Mouse (Mus musculus): Measurements from ENCODE around the gene Cacfd1. TPM values are rescaled to one million over a fixed set of nuclear protein-coding genes. Genes with fewer than 3 reads are reported as not detected.
A peak's percentile ranks its signal among the peaks of the same experiment; 100 is the strongest.

The Cacfd1 gene
- polyA plus RNA-seq, 1 experiment from 2014 or later = 58.7 TPM

DNA sequence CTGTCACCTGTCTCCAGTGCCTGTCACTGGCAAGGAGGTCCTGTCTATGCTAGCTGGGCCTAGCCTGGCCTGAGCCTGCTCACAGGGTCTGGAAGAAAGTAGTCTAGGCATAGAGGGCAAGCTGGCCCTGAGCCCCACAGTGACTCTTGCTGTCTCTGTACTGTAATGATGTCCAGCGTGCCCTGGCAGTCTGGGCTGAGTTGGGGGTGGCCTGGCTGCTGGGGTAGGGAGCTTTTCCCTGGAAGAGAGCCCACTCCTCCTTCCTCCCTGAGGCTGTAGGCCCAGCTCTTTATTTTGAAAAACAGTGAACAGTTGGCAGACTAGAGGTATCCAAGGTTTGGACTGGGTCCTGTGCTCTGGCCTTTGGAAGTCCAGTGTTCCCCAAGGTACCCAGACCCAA lies 11.4 kb downstream of the Cacfd1 start:
- Histone ChIP-seq H3K9me3 (replicated peaks; ENCODE audit: control insufficient read depth, low read length) (no peaks in the 10 kb centered on the region), H3K27me3 (replicated peaks; ENCODE audit: control insufficient read depth, insufficient read depth, low read length) (no peaks in the 10 kb centered on the region), H3K4me3 (ENCODE audit: low read depth, low read length) (no peak overlapping the region), H3K9ac (ENCODE audit: low read length) (no peak overlapping the region), H3K4me2 (ENCODE audit: low read length) (no peak overlapping the region), H3K4me1 (ENCODE audit: control insufficient read depth, insufficient read depth, low read length) (no peaks in the 10 kb centered on the region), H3K27ac (ENCODE audit: low read depth, low read length) (no peak overlapping the region), H3K36me3 (ENCODE audit: control insufficient read depth, insufficient read depth, low read length) (peaks cover 48% of the 10 kb centered on the region)
- WGBS = 84% methylated on average over 1 of the region's 1 CpGs
- DNase-seq (ENCODE audit: low spot score) (no peak), ATAC-seq (no peak)

DNA sequence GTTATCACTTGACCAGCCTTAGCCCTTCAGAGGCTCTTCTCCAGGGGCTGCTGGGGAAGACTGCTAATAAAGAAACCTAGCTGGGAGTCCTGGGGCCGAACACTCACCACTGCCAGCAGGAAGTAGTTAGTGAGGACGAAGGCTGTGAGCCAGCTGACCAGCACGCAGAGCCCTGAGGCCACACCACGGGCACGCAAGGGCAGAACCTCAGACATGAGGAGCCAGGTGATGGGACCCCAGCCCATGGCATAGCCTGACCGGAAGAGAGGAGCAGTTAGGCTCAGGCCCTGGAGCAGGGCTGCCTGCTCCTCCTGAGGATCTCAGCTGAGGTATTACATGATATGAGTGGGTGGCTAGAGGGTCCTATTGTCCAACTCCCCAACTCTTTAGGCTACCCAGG lies 12.9 kb downstream of the Cacfd1 start:
- Histone ChIP-seq H3K9me3 (replicated peaks; ENCODE audit: control insufficient read depth, low read length) (no peaks in the 10 kb centered on the region), H3K4me2 (ENCODE audit: low read length) (no peak overlapping the region), H3K27me3 (replicated peaks; ENCODE audit: control insufficient read depth, insufficient read depth, low read length) (no peaks in the 10 kb centered on the region), H3K4me1 (ENCODE audit: control insufficient read depth, insufficient read depth, low read length) (no peaks in the 10 kb centered on the region), H3K27ac (ENCODE audit: low read depth, low read length) (no peak overlapping the region), H3K9ac (ENCODE audit: low read length) (no peak overlapping the region), H3K36me3 (ENCODE audit: control insufficient read depth, insufficient read depth, low read length) (peaks cover 33% of the 10 kb centered on the region), H3K4me3 (ENCODE audit: low read depth, low read length) (no peak overlapping the region)
- WGBS = 79% methylated on average over 6 of the region's 6 CpGs
- ATAC-seq (no peak), DNase-seq (ENCODE audit: low spot score) (no peak)

DNA sequence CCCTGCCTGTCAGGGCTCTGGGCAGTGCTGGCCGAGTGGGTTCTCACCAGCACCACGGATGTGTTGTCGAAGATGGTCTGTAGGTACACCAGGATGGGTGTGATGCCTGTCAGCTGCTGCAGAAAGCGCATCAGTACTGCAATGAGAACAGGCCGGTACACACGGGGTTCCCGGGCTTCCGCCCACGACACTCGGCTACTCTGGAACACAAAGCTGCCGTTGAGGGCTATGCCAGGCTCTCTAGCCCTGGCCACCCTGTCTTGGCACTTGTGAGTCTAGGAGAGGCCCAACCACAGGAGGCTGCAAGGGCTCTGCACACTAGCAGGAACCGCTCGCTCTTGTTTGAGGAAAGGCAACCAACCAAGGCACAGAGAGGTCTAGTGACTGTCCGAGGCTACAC lies 14.4 kb downstream of the Cacfd1 start:
- WGBS = 84% methylated on average over 14 of the region's 14 CpGs
- peaks cover 18% of the 10 kb centered on the region for H3K36me3 ChIP-seq (ENCODE audit: control insufficient read depth, insufficient read depth, low read length)
- no peak overlapping the region for H3K4me3 ChIP-seq (ENCODE audit: low read depth, low read length)
- H3K4me1 ChIP-seq (ENCODE audit: control insufficient read depth, insufficient read depth, low read length) = no peaks in the 10 kb centered on the region
- no peaks in the 10 kb centered on the region for H3K9me3 ChIP-seq (replicated peaks; ENCODE audit: control insufficient read depth, low read length)
- H3K27ac ChIP-seq (ENCODE audit: low read depth, low read length) = no peak overlapping the region
- DNase-seq (ENCODE audit: low spot score) (no peak), ATAC-seq (no peak)
- no peaks in the 10 kb centered on the region for H3K27me3 ChIP-seq (replicated peaks; ENCODE audit: control insufficient read depth, insufficient read depth, low read length)
- no peak overlapping the region for H3K9ac ChIP-seq (ENCODE audit: low read length)
- no peak overlapping the region for H3K4me2 ChIP-seq (ENCODE audit: low read length)

DNA sequence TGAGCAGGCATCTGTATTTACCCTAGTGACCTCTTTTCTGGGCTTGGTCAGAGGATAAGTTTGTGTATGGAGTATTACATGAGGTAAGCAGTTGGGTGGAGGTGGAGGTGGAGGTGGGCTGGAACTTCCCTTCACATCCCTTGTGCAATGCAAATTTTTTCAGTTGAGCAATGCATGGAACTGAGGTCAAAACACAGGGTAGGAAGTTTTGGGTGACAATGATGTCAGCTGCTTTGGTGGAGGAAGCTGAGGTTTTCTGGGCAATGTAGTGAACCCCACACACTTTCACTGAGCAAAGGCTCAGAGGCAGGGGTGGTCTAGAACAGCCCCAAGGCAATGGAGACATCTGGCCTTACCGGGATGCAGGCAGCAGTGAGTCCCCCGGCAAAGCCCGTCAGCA lies 15.8 kb downstream of the Cacfd1 start:
- ATAC-seq (no peak), DNase-seq (ENCODE audit: low spot score) (no peak)
- 0 out of 2 replicates have a peak, but pooled peaks cover 7% of the 10 kb centered on the region for H3K36me3 ChIP-seq (ENCODE audit: control insufficient read depth, insufficient read depth, low read length)
- 86% methylated on average over 3 of the region's 3 CpGs for WGBS
- no peaks in the 10 kb centered on the region for H3K4me1 ChIP-seq (ENCODE audit: control insufficient read depth, insufficient read depth, low read length)
- no peak overlapping the region for H3K27ac ChIP-seq (ENCODE audit: low read depth, low read length)
- no peaks in the 10 kb centered on the region for H3K27me3 ChIP-seq (replicated peaks; ENCODE audit: control insufficient read depth, insufficient read depth, low read length)
- no peak overlapping the region for H3K4me2 ChIP-seq (ENCODE audit: low read length)
- H3K4me3 ChIP-seq (ENCODE audit: low read depth, low read length) = no peak overlapping the region
- no peaks in the 10 kb centered on the region for H3K9me3 ChIP-seq (replicated peaks; ENCODE audit: control insufficient read depth, low read length)
- H3K9ac ChIP-seq (ENCODE audit: low read length) = no peak overlapping the region

DNA sequence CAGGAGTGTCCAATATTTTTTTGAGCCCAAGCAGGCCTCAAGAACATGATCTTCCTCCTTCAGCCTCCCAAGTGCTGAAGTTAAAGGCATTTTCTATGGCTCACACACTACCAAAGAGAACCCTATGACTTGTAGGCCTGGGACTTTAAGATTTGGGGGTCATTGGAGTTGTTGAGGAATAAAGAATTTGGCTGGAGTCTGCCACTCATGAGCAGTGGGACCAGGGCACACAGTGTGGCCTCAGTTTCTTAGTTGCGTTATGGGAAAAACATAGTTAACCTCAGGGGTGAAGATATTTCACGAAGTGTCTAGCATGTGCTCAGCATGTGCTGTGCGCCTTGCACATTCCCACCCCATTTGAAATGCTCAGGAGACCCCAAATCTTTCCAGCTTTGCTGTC lies 16.6 kb downstream of the Cacfd1 start:
- Histone ChIP-seq H3K4me3 (ENCODE audit: low read depth, low read length) (no peak overlapping the region), H3K4me2 (ENCODE audit: low read length) (no peak overlapping the region), H3K4me1 (ENCODE audit: control insufficient read depth, insufficient read depth, low read length) (no peaks in the 10 kb centered on the region), H3K27me3 (replicated peaks; ENCODE audit: control insufficient read depth, insufficient read depth, low read length) (no peaks in the 10 kb centered on the region), H3K36me3 (ENCODE audit: control insufficient read depth, insufficient read depth, low read length) (0 out of 2 replicates have a peak, but pooled peaks cover 4% of the 10 kb centered on the region), H3K9ac (ENCODE audit: low read length) (no peak overlapping the region), H3K27ac (ENCODE audit: low read depth, low read length) (no peak overlapping the region), H3K9me3 (replicated peaks; ENCODE audit: control insufficient read depth, low read length) (no peaks in the 10 kb centered on the region)
- no peak for DNase-seq (ENCODE audit: low spot score)
- 93% methylated on average over 3 of the region's 3 CpGs for WGBS
- no peak for ATAC-seq

DNA sequence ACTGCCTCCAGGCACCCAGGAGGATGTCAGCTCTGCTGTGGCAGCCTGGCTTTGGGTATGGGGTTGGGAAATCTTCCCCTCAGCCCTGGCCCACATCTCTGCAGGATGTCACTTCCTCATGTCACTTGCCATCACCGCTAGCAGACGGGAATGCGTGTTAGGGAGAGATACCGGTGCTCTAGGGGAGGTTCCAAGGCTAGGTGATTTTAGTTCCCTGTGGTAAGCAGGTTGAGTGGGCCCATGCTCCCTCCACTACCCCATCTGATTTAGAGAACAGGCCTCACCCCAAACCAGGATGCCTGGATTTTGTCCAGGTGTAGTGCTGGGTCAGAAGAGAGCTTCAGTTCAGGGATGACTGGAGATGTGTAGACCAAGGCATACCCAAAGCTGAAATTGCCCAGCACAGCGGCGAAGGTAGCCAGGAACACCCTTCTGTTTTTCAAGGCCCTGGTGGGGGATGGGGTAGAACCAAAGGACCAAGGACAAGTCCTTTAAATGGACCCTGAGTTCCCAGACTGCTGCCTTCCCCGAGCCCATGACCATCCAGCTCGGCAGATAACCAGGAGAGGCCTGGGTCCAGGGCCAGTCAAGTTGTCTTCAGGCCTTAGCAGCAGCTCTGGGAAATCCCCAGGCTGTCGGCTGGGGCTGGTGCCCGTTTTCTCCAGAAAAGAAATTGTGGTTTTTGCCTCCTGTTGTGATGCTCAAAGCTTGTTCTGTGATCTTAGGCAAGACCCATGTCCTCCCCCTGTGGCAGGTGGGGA lies 17.3 kb downstream of the Cacfd1 start:
- Histone ChIP-seq H3K4me2 (ENCODE audit: low read length) (peak overlapping the region; percentile 63), H3K27me3 (replicated peaks; ENCODE audit: control insufficient read depth, insufficient read depth, low read length) (no peaks in the 10 kb centered on the region), H3K9ac (ENCODE audit: low read length) (peak overlapping the region; percentile 57), H3K27ac (ENCODE audit: low read depth, low read length) (no peak overlapping the region), H3K4me3 (ENCODE audit: low read depth, low read length) (peak overlapping the region; percentile 27; the same call in 1 of the 2 replicates), H3K36me3 (ENCODE audit: control insufficient read depth, insufficient read depth, low read length) (no peaks in the 10 kb centered on the region), H3K9me3 (replicated peaks; ENCODE audit: control insufficient read depth, low read length) (no peaks in the 10 kb centered on the region), H3K4me1 (ENCODE audit: control insufficient read depth, insufficient read depth, low read length) (no peaks in the 10 kb centered on the region)
- DNase-seq (ENCODE audit: low spot score) = no peak
- no peak for ATAC-seq
- 72% methylated on average over 10 of the region's 10 CpGs for WGBS

DNA sequence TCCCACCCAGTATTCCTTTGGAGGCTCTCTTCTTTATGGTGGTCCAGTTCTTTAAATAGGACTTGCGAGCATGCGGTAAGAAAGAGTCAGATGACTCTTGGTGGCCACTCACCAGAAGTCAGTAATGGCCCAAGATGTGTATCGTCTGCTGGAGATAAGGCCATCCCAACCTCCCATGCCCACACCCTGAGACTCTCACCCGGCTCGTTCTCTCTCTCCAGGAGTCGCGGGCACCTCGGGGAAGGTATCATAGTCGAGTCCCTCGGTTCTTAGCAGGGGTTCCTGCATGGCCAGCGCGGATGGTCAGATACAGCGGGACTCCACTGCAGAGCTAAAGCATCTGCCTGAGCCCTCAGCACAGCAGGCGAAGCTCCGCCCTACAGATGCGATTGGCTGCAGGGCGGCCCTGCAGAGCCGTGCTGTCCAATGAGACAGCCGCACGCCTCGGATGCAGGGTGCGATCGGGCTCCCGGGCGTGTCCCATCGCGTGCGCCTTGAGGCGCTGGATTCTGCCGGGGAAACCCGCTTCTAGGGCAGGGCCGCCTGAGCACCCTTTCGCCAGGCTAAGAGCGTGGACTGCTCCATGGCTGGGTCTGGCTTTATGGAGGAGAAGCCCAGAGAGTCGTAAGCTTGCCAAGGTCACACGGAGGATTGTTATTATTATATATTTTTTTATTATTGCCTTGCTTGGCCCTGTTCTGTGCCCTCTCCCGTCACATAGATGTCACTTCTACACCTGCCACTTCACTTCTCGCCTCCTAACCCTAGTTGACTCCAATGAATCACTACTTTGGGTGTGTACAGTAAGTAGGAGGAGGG lies 18.1 kb downstream of the Cacfd1 start, which contains the start of gene Slc2a6:
TSS of gene Slc2a6 (minus strand) at position 381 of the 819 bp plus-strand sequence.
- 3% methylated on average over 38 of the region's 38 CpGs for WGBS

DNA sequence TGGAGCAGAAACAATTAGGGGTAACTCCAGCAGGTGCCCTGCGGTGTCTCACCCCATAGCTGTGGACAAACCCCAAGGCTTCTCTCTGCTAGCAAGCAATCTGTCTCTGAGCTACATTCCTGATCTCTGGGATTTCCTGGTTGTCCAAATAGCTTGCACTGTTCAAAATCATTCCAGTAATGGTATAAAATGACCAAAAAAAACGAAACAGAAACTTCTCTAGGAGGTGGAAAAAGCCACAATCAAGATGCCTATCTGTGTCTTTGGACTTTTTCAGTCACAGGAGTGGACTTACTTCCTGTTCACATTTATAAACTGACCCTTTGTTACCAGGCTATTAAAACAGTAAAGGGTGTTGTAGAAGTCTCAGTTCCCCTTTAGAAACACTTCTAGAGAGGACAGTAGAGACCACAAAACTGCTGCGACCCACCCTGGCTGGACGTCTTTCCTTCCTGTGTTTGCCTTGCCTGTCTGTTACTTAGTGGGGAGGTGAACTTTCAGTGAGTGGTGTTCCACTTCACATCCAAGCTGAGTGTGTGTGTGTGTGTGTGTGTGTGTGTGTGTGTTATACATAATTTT lies 18.8 kb downstream of the Cacfd1 start:
- Histone ChIP-seq H3K36me3 (ENCODE audit: control insufficient read depth, insufficient read depth, low read length) (no peaks in the 10 kb centered on the region), H3K4me1 (ENCODE audit: control insufficient read depth, insufficient read depth, low read length) (no peaks in the 10 kb centered on the region), H3K27me3 (replicated peaks; ENCODE audit: control insufficient read depth, insufficient read depth, low read length) (no peaks in the 10 kb centered on the region), H3K9ac (ENCODE audit: low read length) (peak overlapping the region; percentile 57; the same call in 1 of the 2 replicates), H3K4me3 (ENCODE audit: low read depth, low read length) (peak overlapping the region; percentile 27), H3K9me3 (replicated peaks; ENCODE audit: control insufficient read depth, low read length) (no peaks in the 10 kb centered on the region), H3K27ac (ENCODE audit: low read depth, low read length) (no peak overlapping the region), H3K4me2 (ENCODE audit: low read length) (peak overlapping the region; percentile 63)
- DNase-seq (ENCODE audit: low spot score) = no peak
- ATAC-seq = no peak; the same call in 1 of the 2 replicates
- WGBS = 72% methylated on average over 4 of the region's 4 CpGs

More for the DNA sequence above, 18.1 kb downstream of the Cacfd1 start, which contains the start of gene Slc2a6:
- H3K4me1 ChIP-seq (ENCODE audit: control insufficient read depth, insufficient read depth, low read length) = no peaks in the 10 kb centered on the region
- no peak within 1 kb of the TSS for H3K27ac ChIP-seq (ENCODE audit: low read depth, low read length)
- no peaks in the 10 kb centered on the region for H3K9me3 ChIP-seq (replicated peaks; ENCODE audit: control insufficient read depth, low read length)
- peak within 1 kb of the TSS; percentile 57 for H3K9ac ChIP-seq (ENCODE audit: low read length)
- H3K36me3 ChIP-seq (ENCODE audit: control insufficient read depth, insufficient read depth, low read length) = no peaks in the 10 kb centered on the region
- DNase-seq (ENCODE audit: low spot score) (peak; percentile 95), ATAC-seq (peak; percentile 100)
- H3K27me3 ChIP-seq (replicated peaks; ENCODE audit: control insufficient read depth, insufficient read depth, low read length) = no peaks in the 10 kb centered on the region
- H3K4me3 ChIP-seq (ENCODE audit: low read depth, low read length) = peak within 1 kb of the TSS; percentile 27
- H3K4me2 ChIP-seq (ENCODE audit: low read length) = peak within 1 kb of the TSS; percentile 63

Measured in forebrain, embryonic 14.5 days (tissue).